Mouse (Mus musculus): ENCODE results near the gene Lhx1.

Lhx1 gene

GRCm38 (mm10) chr11:84526451-84526850 lies 1.1 kb upstream of the Lhx1 start:
- DNase-seq (ENCODE audit: low spot score), result no peak

- no peak for DNase-seq (ENCODE audit: low spot score)
Measured at GRCm38 (mm10) chr11:84524511-84525270, 644 bp downstream of the Lhx1 start.

DNA sequence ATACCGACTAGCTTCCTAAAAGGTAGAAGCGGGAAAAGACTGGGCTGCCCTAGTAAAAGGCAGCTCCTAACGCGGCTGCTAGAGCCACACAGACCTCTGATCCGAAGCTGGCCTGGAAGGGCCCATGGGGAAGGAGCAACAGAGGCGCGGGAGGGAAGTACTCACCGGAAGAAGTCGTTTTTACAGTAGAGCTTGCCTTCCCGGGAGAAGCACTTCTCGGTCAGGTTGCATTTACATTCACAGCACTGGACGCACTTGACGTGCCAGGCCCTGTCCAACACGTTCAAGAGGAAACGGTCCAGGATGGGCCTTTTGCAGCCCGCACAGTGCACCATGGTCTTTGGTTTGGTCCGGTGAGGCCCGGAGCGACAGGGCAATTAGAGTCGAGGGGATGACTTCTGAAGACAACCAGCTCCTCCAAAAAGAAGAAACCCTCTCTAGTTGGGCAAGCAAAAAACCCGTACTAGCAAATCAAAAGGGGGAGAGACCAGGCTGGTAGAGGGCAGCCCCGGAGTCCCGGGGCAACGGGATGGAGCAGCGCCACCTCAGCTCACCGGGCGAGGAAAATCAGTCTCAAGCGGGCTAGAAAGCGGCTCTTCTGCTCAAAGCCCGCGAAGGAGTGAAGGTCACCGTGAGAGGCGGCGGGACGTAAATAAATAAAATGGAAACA lies 1.4 kb downstream of the Lhx1 start:
- DNase-seq (ENCODE audit: low spot score), result no peak

- DNase-seq (ENCODE audit: low spot score), result no peak
Measured at GRCm38 (mm10) chr11:84523321-84523831, 2.0 kb downstream of the Lhx1 start.

GRCm38 (mm10) chr11:84522577-84523320 lies 2.6 kb downstream of the Lhx1 start:
- DNase-seq (ENCODE audit: low spot score), result no peak

GRCm38 (mm10) chr11:84521751-84522299 lies 3.5 kb downstream of the Lhx1 start:
- no peak for DNase-seq (ENCODE audit: low spot score)

DNA sequence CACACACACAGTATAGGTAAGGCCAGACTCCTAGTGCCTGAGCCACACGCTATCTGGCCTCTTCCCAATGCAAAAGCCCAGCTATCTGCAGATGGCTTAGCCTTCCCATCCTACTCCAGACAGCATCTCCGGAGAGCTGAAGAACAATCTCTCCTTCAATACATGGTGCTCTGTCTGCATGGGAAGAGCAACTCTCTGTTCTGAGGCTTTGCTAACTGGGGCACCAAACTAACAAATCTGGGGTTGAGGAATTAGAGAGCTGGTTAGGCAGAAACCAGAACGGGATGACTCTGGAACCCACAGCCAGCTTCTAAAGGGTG lies 4.3 kb downstream of the Lhx1 start:
- DNase-seq (ENCODE audit: low spot score), result no peak

DNA sequence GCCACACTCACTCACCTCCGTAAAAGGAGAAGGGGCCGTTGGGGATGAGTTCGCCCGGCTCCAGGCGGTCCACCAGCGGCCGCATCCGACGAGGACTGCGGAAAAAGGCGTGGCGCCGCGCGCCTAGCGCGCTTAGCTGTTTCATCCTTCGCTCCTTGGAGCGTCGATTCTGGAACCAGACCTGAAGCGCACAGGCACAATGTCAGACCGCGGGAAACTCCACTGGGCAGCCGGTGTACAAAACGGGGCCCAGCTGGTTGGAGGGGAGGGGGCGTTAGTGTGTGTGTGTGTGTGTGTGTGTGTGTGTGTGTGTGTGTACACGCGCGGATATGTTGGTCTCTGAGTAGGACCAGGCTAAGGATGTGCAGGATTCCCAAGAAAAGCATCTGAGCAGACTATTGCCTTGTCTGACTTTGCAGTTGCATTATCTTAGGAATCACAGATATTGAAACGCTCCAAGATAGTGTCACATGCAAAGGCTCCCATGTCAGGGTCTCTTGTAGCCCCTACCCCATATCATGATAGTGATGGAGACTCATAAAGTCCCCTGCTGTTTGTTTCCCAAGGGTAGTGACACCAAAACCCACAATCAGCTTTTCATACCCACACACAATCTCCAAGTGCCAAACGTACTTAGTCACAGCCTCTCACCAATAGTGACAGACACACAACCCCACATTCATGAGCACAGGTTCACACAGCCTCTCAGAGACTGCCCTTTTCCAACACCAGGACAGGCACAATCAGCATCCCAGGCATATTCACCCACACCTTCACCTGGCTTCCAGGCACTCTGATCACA lies 4.9 kb downstream of the Lhx1 start:
- DNase-seq (ENCODE audit: low spot score), result no peak

DNA sequence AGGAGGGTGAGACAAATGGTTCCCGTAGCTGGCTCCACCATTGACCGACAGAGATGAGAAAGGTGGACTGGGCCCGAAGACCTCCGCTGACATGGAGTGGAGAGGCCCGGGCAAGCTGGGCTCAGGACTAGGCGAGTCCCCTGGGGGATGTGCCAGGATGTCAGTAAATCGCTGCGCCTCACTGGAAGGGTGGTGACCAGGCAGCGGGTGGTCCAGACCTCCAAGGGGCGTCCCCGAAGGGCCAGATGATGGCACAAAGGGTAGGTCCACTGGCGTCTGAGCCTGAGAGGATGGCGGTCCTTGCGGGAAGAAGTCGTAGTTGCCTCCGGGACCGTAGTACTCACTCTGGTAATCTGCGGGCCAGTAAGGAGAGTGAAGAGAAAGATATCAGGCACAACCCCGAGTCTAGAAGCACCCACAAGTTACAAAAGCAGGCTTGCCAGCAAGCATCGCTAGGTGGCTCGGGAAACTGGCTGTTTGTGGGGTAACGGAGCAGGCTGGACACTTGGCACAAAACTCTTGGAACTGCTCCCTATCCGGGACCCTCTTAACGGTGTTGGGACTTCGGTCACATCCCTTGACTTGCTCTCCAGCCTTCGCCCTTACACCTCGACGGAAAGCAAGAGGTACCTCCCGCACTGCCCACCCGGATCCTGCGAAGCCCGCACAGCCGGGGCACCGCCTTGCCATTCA lies 5.6 kb downstream of the Lhx1 start:
- no peak for DNase-seq (ENCODE audit: low spot score)

DNA sequence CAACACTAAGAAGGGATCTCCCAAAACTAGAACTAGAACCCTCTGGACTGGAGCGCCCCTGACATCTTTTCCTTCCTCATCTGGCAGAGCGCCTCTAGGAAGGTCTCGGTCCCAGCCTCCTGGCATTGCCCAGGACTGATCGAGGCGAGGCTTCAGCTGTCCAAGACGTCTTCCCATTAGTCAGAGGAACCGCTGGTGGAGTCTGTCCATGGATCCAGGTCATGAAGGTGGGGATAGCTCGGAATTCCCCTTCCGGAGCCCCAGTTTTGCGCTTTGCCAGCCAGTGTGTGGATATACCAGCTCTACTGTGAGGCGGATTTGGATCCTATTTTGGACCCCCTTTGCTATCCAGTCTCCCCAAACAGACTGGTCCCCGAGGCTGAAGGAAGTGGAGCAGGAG lies 6.3 kb downstream of the Lhx1 start:
- no peak for DNase-seq (ENCODE audit: low spot score)

- DNase-seq (ENCODE audit: low spot score), result no peak
Measured at GRCm38 (mm10) chr11:84518261-84518660, 7.1 kb downstream of the Lhx1 start.

GRCm38 (mm10) chr11:84517431-84517830 lies 7.9 kb downstream of the Lhx1 start:
- no peak for DNase-seq (ENCODE audit: low spot score)

- no peak for DNase-seq (ENCODE audit: low spot score)
Measured at GRCm38 (mm10) chr11:84516501-84517240, 8.7 kb downstream of the Lhx1 start.

DNA sequence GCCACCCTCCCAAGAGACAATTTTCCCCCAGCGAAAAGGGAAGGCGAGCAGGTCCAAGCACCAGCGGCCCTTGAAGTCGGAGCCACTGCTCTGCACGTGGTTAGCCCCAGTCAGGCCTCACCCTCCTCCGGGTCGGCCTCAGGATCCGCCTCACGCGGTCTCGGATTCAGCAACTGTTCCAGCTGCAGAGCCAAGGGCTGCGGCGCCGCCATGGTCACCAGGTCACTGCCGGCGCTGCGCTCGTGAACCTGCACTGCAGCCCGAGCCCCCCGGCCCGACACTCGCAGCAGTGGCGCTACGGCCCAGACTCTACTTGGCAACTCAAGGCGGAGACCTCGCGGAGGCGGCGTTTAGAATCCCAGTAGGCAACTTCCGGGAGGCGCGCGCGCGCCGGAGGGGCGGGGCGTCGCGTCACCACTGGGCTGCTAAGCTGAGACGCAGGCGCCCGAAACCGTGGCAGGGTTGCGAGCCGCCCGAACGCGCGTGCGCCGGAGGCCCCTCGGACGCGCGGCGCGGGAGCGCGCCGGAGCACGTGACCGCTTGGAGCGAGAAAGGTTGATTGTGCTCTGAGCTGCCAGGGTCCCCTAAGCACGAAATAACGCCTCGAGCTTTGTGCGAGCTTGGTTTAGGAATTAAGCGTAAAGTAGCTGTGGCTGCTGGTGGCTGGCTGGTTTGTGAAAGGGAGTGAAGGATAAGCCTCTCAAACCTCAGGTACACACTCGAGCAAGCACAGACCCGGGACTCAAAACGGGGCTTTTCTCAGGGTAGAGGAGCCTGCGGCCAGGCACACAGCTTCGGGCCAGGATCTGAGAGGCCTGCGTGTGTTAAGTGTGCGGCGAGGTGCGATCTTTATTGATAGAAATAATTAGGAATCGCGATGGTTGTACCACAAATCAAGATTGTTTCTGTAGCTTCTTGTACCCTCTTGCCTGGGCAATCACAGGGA lies 11.9 kb downstream of the Lhx1 start, which contains the start of gene Aatf:
TSS of gene Aatf (minus strand) at position 352 of the 946 bp plus-strand sequence.
- peak; percentile 95 for DNase-seq (ENCODE audit: low spot score)

GRCm38 (mm10) chr11:84512031-84512430 lies 13.3 kb downstream of the Lhx1 start:
- DNase-seq (ENCODE audit: low spot score), result no peak

DNA sequence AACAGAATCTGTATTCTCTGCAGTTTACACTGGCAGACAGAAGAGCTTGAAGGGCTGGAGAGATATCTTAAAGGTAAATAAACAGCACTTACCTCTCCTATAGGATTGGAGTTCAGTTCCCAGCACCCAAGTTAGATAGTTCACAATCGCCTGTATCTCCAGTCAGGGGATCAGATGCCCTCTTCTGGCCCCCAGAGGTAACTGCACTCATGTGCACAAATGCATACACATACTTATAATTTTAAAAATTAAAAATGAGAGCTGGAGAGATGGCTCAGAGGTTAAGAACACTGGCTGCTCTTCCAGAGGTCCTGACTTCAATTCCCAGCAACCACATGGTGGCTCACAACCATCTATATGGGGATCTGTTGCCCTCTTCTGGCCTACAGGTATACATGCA lies 21.0 kb downstream of the Lhx1 start:
- no peak for DNase-seq (ENCODE audit: low spot score)

- no peak for DNase-seq (ENCODE audit: low spot score)
Measured at GRCm38 (mm10) chr11:84497944-84498343, 27.4 kb downstream of the Lhx1 start.

GRCm38 (mm10) chr11:84496901-84497300 lies 28.4 kb downstream of the Lhx1 start:
- no peak for DNase-seq (ENCODE audit: low spot score)

- no peak for DNase-seq (ENCODE audit: low spot score)
Measured at GRCm38 (mm10) chr11:84495774-84496173, 29.6 kb downstream of the Lhx1 start.

Data from c-Kit-positive CD71-positive TER-119-positive erythroid progenitor cells, embryonic 14.5 days (primary cell).